Mouse (Mus musculus) myocyte (in vitro differentiated cells): ENCODE results near the gene 1700013H16Rik. TPM values are rescaled to one million over a fixed set of nuclear protein-coding genes. Genes with fewer than 3 reads are reported as not detected.

Source experiments
- H3K27me3 ChIP-seq: one replicate; pipeline ENCODE4 v1.6.1; 2011; ENCODE audit not compliant: control insufficient read depth, insufficient read depth, insufficient read length
- H3K36me3 ChIP-seq: one replicate; pipeline ENCODE4 v1.6.1; 2011; ENCODE audit not compliant: control insufficient read depth, insufficient read depth
- H3K4me2 ChIP-seq: one replicate; pipeline ENCODE4 v1.6.1; 2011; ENCODE audit warnings: low read depth, control low read depth
- H3K4me3 ChIP-seq: one replicate; pipeline ENCODE4 v1.5.1; 2011; ENCODE audit warnings: mild to moderate bottlenecking, control low read depth, moderate library complexity
- H3K79me2 ChIP-seq: one replicate; pipeline ENCODE4 v1.6.1; 2011; ENCODE audit not compliant: control insufficient read depth, insufficient read depth
- H3ac ChIP-seq: one replicate; pipeline ENCODE4 v1.6.1; 2011; ENCODE audit not compliant: control insufficient read depth, insufficient read length
- CEBPB ChIP-seq: IDR thresholded peaks from 2 replicates; pipeline ENCODE4 v1.6.1; 2011; ENCODE audit warnings: mild to moderate bottlenecking, moderate library complexity; ENCODE audit not compliant: poor library complexity, insufficient read depth, severe bottlenecking
- E2F4 ChIP-seq: IDR thresholded peaks from one replicate; pipeline ENCODE4 v1.6.1; 2011; ENCODE audit warnings: mild to moderate bottlenecking, control low read depth, moderate library complexity; ENCODE audit not compliant: insufficient read depth
- MAX ChIP-seq: IDR thresholded peaks from one replicate; pipeline ENCODE4 v1.6.1; 2011; ENCODE audit warnings: low read depth, mild to moderate bottlenecking, control low read depth
- MYOD1 ChIP-seq, 3 experiments: IDR thresholded peaks; one replicate each; pipeline ENCODE4 v1.6.1; 2011; ENCODE audit warnings: control low read depth in 2 of 3, low read depth in 2 of 3, mild to moderate bottlenecking in 2 of 3, moderate library complexity in 1 of 3; ENCODE audit not compliant: insufficient read length in 2 of 3, control insufficient read depth in 1 of 3
- MYOG ChIP-seq, 3 experiments: IDR thresholded peaks; one replicate each; pipeline ENCODE4 v1.6.1; 2011; ENCODE audit warnings: control low read depth in 2 of 3, low read depth in 2 of 3, mild to moderate bottlenecking in 2 of 3; ENCODE audit not compliant: insufficient read length in 2 of 3, control insufficient read depth in 1 of 3, insufficient read depth in 1 of 3
- POLR2A ChIP-seq: IDR thresholded peaks from one replicate; pipeline ENCODE4 v1.6.1; 2011; ENCODE audit warnings: low read depth, mild to moderate bottlenecking, control low read depth, moderate library complexity; ENCODE audit not compliant: insufficient read length
- POLR2AphosphoS2 ChIP-seq: IDR thresholded peaks from one replicate; pipeline ENCODE4 v1.6.1; 2011; ENCODE audit warnings: low read depth, control low read depth; ENCODE audit not compliant: insufficient read length
- REST ChIP-seq: IDR thresholded peaks from one replicate; pipeline ENCODE4 v1.6.1; 2011; ENCODE audit warnings: mild to moderate bottlenecking, control low read depth, moderate library complexity; ENCODE audit not compliant: insufficient read depth, insufficient read length
- SRF ChIP-seq: IDR thresholded peaks from one replicate; pipeline ENCODE4 v1.6.1; 2011; ENCODE audit warnings: low read depth; ENCODE audit not compliant: control insufficient read depth, insufficient read length
- TCF12 ChIP-seq: IDR thresholded peaks from one replicate; pipeline ENCODE4 v1.6.1; 2011; ENCODE audit warnings: mild to moderate bottlenecking, control low read depth; ENCODE audit not compliant: poor library complexity, insufficient read depth, severe bottlenecking
- TCF3 ChIP-seq: IDR thresholded peaks from one replicate; pipeline ENCODE4 v1.6.1; 2011; ENCODE audit warnings: low read depth, control low read depth; ENCODE audit not compliant: insufficient read length
- USF1 ChIP-seq: IDR thresholded peaks from one replicate; pipeline ENCODE4 v1.6.1; 2011; ENCODE audit warnings: low read depth, mild to moderate bottlenecking, control low read depth, moderate library complexity
- polyA plus RNA-seq: library from polyadenylated mRNA; unstranded; fragments of >200 nt; fragmentation: generic; extraction: Trizol; gene quantifications from one replicate; pipeline ENCODE4 v1.2.1, GENCODE M21; 2012; ENCODE audit warnings: missing spikeins

1700013H16Rik gene
- polyA plus RNA-seq, 1 experiment: not detected

GRCm38 (mm10) chrX:53728967-53729366 lies 28.7 kb downstream of the 1700013H16Rik start:
- no peaks in the 10 kb centered on the region for H3K36me3 ChIP-seq
- no peak overlapping the region for H3K4me3 ChIP-seq
- H3K4me2 ChIP-seq: no peak overlapping the region
- H3ac ChIP-seq: no peak overlapping the region
- TF ChIP-seq POLR2A: no peak
- TF ChIP-seq E2F4: no peak
- no peak for TF ChIP-seq MYOD1 (IDR thresholded peaks at IDR 0.05; ENCODE audit: control insufficient read depth in 1 of 3, insufficient read length in 2 of 3, low read depth in 2 of 3)
- TF ChIP-seq MYOG (IDR thresholded peaks at IDR 0.05; ENCODE audit: control insufficient read depth in 1 of 3, insufficient read depth in 1 of 3, insufficient read length in 2 of 3, low read depth in 2 of 3): no peak
- TF ChIP-seq MAX: no peak
- no peak for TF ChIP-seq TCF12
- no peak for TF ChIP-seq SRF
- no peak for TF ChIP-seq POLR2AphosphoS2
- no peak for TF ChIP-seq CEBPB
- TF ChIP-seq REST: no peak
- no peak for TF ChIP-seq TCF3
- TF ChIP-seq USF1: no peak
- H3K27me3 ChIP-seq: no peaks in the 10 kb centered on the region
- H3K79me2 ChIP-seq: no peaks in the 10 kb centered on the region

- TF ChIP-seq MYOG (IDR thresholded peaks at IDR 0.05; ENCODE audit: control insufficient read depth in 1 of 3, insufficient read depth in 1 of 3, insufficient read length in 2 of 3, low read depth in 2 of 3): no peak
- TF ChIP-seq TCF12: no peak
- TF ChIP-seq POLR2A: no peak
- TF ChIP-seq POLR2AphosphoS2: no peak
- Histone ChIP-seq H3K4me3 (no peak within 1 kb of the TSS), H3K79me2 (no peaks in the 10 kb centered on the region), H3ac (no peak within 1 kb of the TSS), H3K4me2 (no peak within 1 kb of the TSS), H3K27me3 (no peaks in the 10 kb centered on the region), H3K36me3 (no peaks in the 10 kb centered on the region)
Observed at GRCm38 (mm10) chrX:53724596-53724995, 33.0 kb downstream of the 1700013H16Rik start, which contains the start of gene 4930502E18Rik. Gene 4930502E18Rik, plus strand, starts transcription at chrX:53724826.

GRCm38 (mm10) chrX:53716323-53717182 lies 41.1 kb downstream of the 1700013H16Rik start:
- no peak overlapping the region for H3K4me3 ChIP-seq
- H3ac ChIP-seq: no peak overlapping the region
- TF ChIP-seq USF1 (no peak), MYOG (IDR thresholded peaks at IDR 0.05; ENCODE audit: control insufficient read depth in 1 of 3, insufficient read depth in 1 of 3, insufficient read length in 2 of 3, low read depth in 2 of 3) (no peak), POLR2A (no peak), SRF (no peak), POLR2AphosphoS2 (no peak), TCF3 (no peak), REST (no peak), TCF12 (no peak), MYOD1 (IDR thresholded peaks at IDR 0.05; ENCODE audit: control insufficient read depth in 1 of 3, insufficient read length in 2 of 3, low read depth in 2 of 3) (no peak), CEBPB (no peak), E2F4 (no peak), MAX (no peak)
- H3K27me3 ChIP-seq: no peaks in the 10 kb centered on the region
- no peak overlapping the region for H3K4me2 ChIP-seq
- H3K36me3 ChIP-seq: no peaks in the 10 kb centered on the region
- no peaks in the 10 kb centered on the region for H3K79me2 ChIP-seq

GRCm38 (mm10) chrX:53715942-53716322 lies 41.7 kb downstream of the 1700013H16Rik start:
- Histone ChIP-seq H3ac (no peak overlapping the region), H3K4me3 (no peak overlapping the region), H3K36me3 (no peaks in the 10 kb centered on the region), H3K27me3 (no peaks in the 10 kb centered on the region), H3K4me2 (no peak overlapping the region), H3K79me2 (no peaks in the 10 kb centered on the region)
- no peak for TF ChIP-seq MAX
- no peak for TF ChIP-seq MYOG (IDR thresholded peaks at IDR 0.05; ENCODE audit: control insufficient read depth in 1 of 3, insufficient read depth in 1 of 3, insufficient read length in 2 of 3, low read depth in 2 of 3)
- no peak for TF ChIP-seq TCF3
- no peak for TF ChIP-seq TCF12
- no peak for TF ChIP-seq REST
- TF ChIP-seq CEBPB: no peak
- no peak for TF ChIP-seq MYOD1 (IDR thresholded peaks at IDR 0.05; ENCODE audit: control insufficient read depth in 1 of 3, insufficient read length in 2 of 3, low read depth in 2 of 3)
- no peak for TF ChIP-seq USF1
- no peak for TF ChIP-seq POLR2A
- no peak for TF ChIP-seq SRF
- no peak for TF ChIP-seq E2F4
- TF ChIP-seq POLR2AphosphoS2: no peak

GRCm38 (mm10) chrX:53702673-53703072 lies 55.0 kb downstream of the 1700013H16Rik start:
- Histone ChIP-seq H3K79me2 (no peaks in the 10 kb centered on the region), H3ac (no peak overlapping the region), H3K36me3 (no peaks in the 10 kb centered on the region), H3K4me2 (no peak overlapping the region), H3K27me3 (no peaks in the 10 kb centered on the region), H3K4me3 (no peak overlapping the region)
- no peak for TF ChIP-seq REST
- no peak for TF ChIP-seq MYOD1 (IDR thresholded peaks at IDR 0.05; ENCODE audit: control insufficient read depth in 1 of 3, insufficient read length in 2 of 3, low read depth in 2 of 3)
- no peak for TF ChIP-seq TCF3
- no peak for TF ChIP-seq MAX
- no peak for TF ChIP-seq CEBPB
- no peak for TF ChIP-seq TCF12
- no peak for TF ChIP-seq USF1
- no peak for TF ChIP-seq POLR2A
- no peak for TF ChIP-seq POLR2AphosphoS2
- no peak for TF ChIP-seq MYOG (IDR thresholded peaks at IDR 0.05; ENCODE audit: control insufficient read depth in 1 of 3, insufficient read depth in 1 of 3, insufficient read length in 2 of 3, low read depth in 2 of 3)
- TF ChIP-seq SRF: no peak
- TF ChIP-seq E2F4: no peak
